Comparison of ENCODE assay signal across 32 mouse cellular contexts in the genomic region with DNA sequence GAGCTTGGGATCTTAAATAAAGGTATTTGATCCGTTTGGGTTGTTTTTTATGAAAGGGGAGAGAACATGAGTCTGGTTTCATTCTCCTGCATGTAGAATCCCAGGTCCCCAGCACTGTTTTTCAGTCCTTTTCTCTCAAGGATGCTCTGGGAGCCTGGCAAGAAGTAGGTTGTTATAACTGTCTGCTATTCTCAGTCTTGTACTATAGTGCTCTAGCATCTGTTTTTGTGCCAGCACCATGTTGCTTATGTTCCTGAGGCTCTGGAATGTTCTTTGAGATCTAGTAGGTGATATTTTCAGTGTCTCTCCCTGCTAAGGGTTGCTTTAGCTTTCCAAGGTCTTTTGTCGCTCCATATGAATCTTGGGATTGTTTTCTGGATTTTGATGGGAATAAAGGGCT.
"Had no signal": no experiment of that assay in that cellular context is flagged by ENCODE, and none has a peak within 500 bp of the region (broad histone marks: within the 10 kb centered on the region; RNA-seq: fewer than 3 reads in every experiment).

No protein-coding gene starts in this region.

- H3K27ac ChIP-seq: limb, embryonic 10.5 days; limb, embryonic 12.5 days; limb, embryonic 13.5 days; limb, embryonic 15.5 days; liver, embryonic 12.5 days; liver, embryonic 13.5 days; liver, embryonic 14.5 days; liver, embryonic 15.5 days; lung, embryonic 15.5 days; macrophage; midbrain, embryonic 10.5 days; midbrain, embryonic 12.5 days; midbrain, embryonic 13.5 days; midbrain, embryonic 15.5 days; neural tube, embryonic 12.5 days had no signal

- H3K4me2 ChIP-seq: limb, embryonic 12.5 days; limb, embryonic 13.5 days; limb, embryonic 15.5 days; liver, embryonic 11.5 days; liver, embryonic 12.5 days; liver, embryonic 13.5 days; liver, embryonic 15.5 days; lung, embryonic 14.5 days; lung, embryonic 15.5 days; midbrain, embryonic 11.5 days; midbrain, embryonic 12.5 days; midbrain, embryonic 13.5 days; midbrain, embryonic 15.5 days; neural tube, embryonic 12.5 days had no signal

- H3K27me3 ChIP-seq: limb, embryonic 12.5 days; limb, embryonic 13.5 days; limb, embryonic 15.5 days; liver, embryonic 12.5 days; liver, embryonic 13.5 days; liver, embryonic 15.5 days; lung, embryonic 15.5 days; megakaryocyte, embryonic 14.5 days; midbrain, embryonic 12.5 days; midbrain, embryonic 13.5 days; midbrain, embryonic 15.5 days; neural tube, embryonic 12.5 days had no signal

- H3K9me3 ChIP-seq: limb, embryonic 10.5 days; limb, embryonic 12.5 days; limb, embryonic 13.5 days; limb, embryonic 15.5 days; liver, embryonic 12.5 days; liver, embryonic 13.5 days; liver, embryonic 15.5 days; lung, embryonic 15.5 days; megakaryocyte, embryonic 14.5 days; midbrain, embryonic 10.5 days; midbrain, embryonic 12.5 days; midbrain, embryonic 13.5 days; midbrain, embryonic 15.5 days; neural tube, embryonic 12.5 days had no signal

- H3K9ac ChIP-seq: limb, embryonic 12.5 days; limb, embryonic 13.5 days; limb, embryonic 15.5 days; liver, embryonic 12.5 days; liver, embryonic 13.5 days; liver, embryonic 14.5 days; liver, embryonic 15.5 days; liver, postnatal 0 days; lung, embryonic 14.5 days; lung, embryonic 15.5 days; midbrain, embryonic 12.5 days; midbrain, embryonic 13.5 days; midbrain, embryonic 15.5 days; neural tube, embryonic 12.5 days had no signal

- ATAC-seq: liver, embryonic 12.5 days; liver, postnatal 0 days; lung, postnatal 0 days; midbrain, embryonic 13.5 days; midbrain, embryonic 15.5 days; midbrain, embryonic 16.5 days had no signal

- H3K36me3 ChIP-seq: limb, embryonic 10.5 days; limb, embryonic 12.5 days; limb, embryonic 13.5 days; limb, embryonic 15.5 days; liver, embryonic 12.5 days; liver, embryonic 13.5 days; liver, embryonic 15.5 days; lung, embryonic 15.5 days; midbrain, embryonic 10.5 days; midbrain, embryonic 12.5 days; midbrain, embryonic 13.5 days; midbrain, embryonic 15.5 days; neural tube, embryonic 12.5 days had no signal

- H3K4me1 ChIP-seq: limb, embryonic 10.5 days; limb, embryonic 12.5 days; limb, embryonic 13.5 days; limb, embryonic 15.5 days; liver, embryonic 12.5 days; liver, embryonic 13.5 days; liver, embryonic 15.5 days; lung, embryonic 15.5 days; megakaryocyte, embryonic 14.5 days; midbrain, embryonic 10.5 days; midbrain, embryonic 12.5 days; midbrain, embryonic 13.5 days; midbrain, embryonic 15.5 days; neural tube, embryonic 12.5 days had no signal

- DNase-seq: left cerebral cortex, postnatal 4 days; liver; liver, embryonic 13.5 days; liver, postnatal 0 days; lung, adult 18-20 months; lung, adult 2 months; lung, embryonic 14.5 days; lung, postnatal 10 days; lung, postnatal 14 days; lung, postnatal 36 days; lung, postnatal 4 days; midbrain, embryonic 14.5 days had no signal

- H3K4me3 ChIP-seq: limb, embryonic 10.5 days; limb, embryonic 12.5 days; limb, embryonic 13.5 days; limb, embryonic 15.5 days; liver, embryonic 12.5 days; liver, embryonic 13.5 days; liver, embryonic 15.5 days; lung, embryonic 15.5 days; megakaryocyte, embryonic 14.5 days; midbrain, embryonic 10.5 days; midbrain, embryonic 12.5 days; midbrain, embryonic 13.5 days; midbrain, embryonic 15.5 days; myocyte; neural tube, embryonic 12.5 days had no signal
